Mouse (Mus musculus) left cerebral cortex, postnatal 25 days (tissue): ENCODE measurements around the gene Myo1e. TPM values are rescaled to one million over a fixed set of nuclear protein-coding genes. Genes with fewer than 3 reads are reported as not detected.

Experiments used
- DNase-seq, 2 experiments: peaks; one replicate each; pipeline ENCODE4 v3.0.0; 2022; ENCODE audit warnings: low spot score in 2 of 2, mixed read lengths in 1 of 2
- intact Hi-C: fragments of 180-260 bp; cut with DNase I; formaldehyde crosslinking; loops from one replicate; pipeline ENCODE4 v1.15.1; 2025
- total RNA-seq, 2 experiments: library from RNA; stranded (reverse); gene quantifications; 2 replicates each; pipeline ENCODE4 v1.2.3; 2021

The Myo1e gene
- total RNA-seq, 2 experiments from 2014 or later, result 13.5 to 14.7 TPM

GRCm38 (mm10) chr9:70391042-70391441 is 183.9 kb downstream of the Myo1e start:
- intact Hi-C loops, result loop anchor here (5.0 to 10.0 kb wide), 2 partner anchors 184 to 376 kb away; partner anchors contain the start of genes Gtf2a2 and Myo1e
- no peak for DNase-seq

GRCm38 (mm10) chr9:70391660-70392562 is 184.8 kb downstream of the Myo1e start:
- DNase-seq, result no peak
- intact Hi-C loops, result loop anchor here (2.0 to 10.0 kb wide), 3 partner anchors 185 to 377 kb away; partner anchors contain the start of genes Gtf2a2 and Myo1e

- peak; percentile 50 to 61 for DNase-seq
- intact Hi-C loops, result loop anchor here (2.0 to 10.0 kb wide), 3 partner anchors 185 to 378 kb away; partner anchors contain the start of genes Gtf2a2 and Myo1e
Measured at GRCm38 (mm10) chr9:70392563-70392907, 185.4 kb downstream of the Myo1e start.

GRCm38 (mm10) chr9:70395617-70396016 is 188.5 kb downstream of the Myo1e start:
- peak in 1 of 2 experiments; percentile 26 for DNase-seq
- intact Hi-C loops, result loop anchor here (10.0 kb wide), 1 partner anchor 381 kb away; the partner anchor contains the start of gene Gtf2a2

- intact Hi-C loops, result loop anchor here (10.0 kb wide), 1 partner anchor 381 kb away; the partner anchor contains the start of gene Gtf2a2
- no peak for DNase-seq
Measured at GRCm38 (mm10) chr9:70396083-70396482, 188.9 kb downstream of the Myo1e start.

- intact Hi-C loops, result loop anchor here (10.0 kb wide), 1 partner anchor 693 kb away; no protein-coding TSS in a partner anchor
- peak; percentile 49 to 71 for DNase-seq
Measured at GRCm38 (mm10) chr9:70401937-70402539, 194.9 kb downstream of the Myo1e start.

- intact Hi-C loops, result loop anchor here (10.0 kb wide), 1 partner anchor 688 kb away; no protein-coding TSS in a partner anchor
- DNase-seq, result no peak
Measured at GRCm38 (mm10) chr9:70406596-70406995, 199.4 kb downstream of the Myo1e start.

GRCm38 (mm10) chr9:70408791-70409190 is 201.6 kb downstream of the Myo1e start:
- intact Hi-C loops, result loop anchor here (10.0 kb wide), 1 partner anchor 686 kb away; no protein-coding TSS in a partner anchor
- DNase-seq, result peak in 1 of 2 experiments; percentile 27

GRCm38 (mm10) chr9:70409743-70410142 is 202.6 kb downstream of the Myo1e start:
- intact Hi-C loops, result loop anchor here (10.0 kb wide), 1 partner anchor 685 kb away; no protein-coding TSS in a partner anchor
- peak in 1 of 2 experiments; percentile 55 for DNase-seq

- intact Hi-C loops, result no loop called here
Measured at GRCm38 (mm10) chr9:70410668-70411067, 203.5 kb downstream of the Myo1e start.

GRCm38 (mm10) chr9:70413038-70413437 is 205.9 kb downstream of the Myo1e start:
- intact Hi-C loops, result no loop called here
- DNase-seq, result no peak

More at GRCm38 (mm10) chr9:70410668-70411067, 203.5 kb downstream of the Myo1e start:
- no peak for DNase-seq

GRCm38 (mm10) chr9:70416412-70416811 is 209.3 kb downstream of the Myo1e start:
- DNase-seq, result no peak
- intact Hi-C loops, result no loop called here

- intact Hi-C loops, result no loop called here
- peak; percentile 87 to 90 for DNase-seq
Measured at GRCm38 (mm10) chr9:70421257-70422056, 214.3 kb downstream of the Myo1e start, which contains the start of gene Ccnb2. Gene Ccnb2, minus strand, starts transcription at chr9:70421547.

- DNase-seq, result no peak
- intact Hi-C loops, result no loop called here
Measured at GRCm38 (mm10) chr9:70422661-70423060, 215.5 kb downstream of the Myo1e start.

GRCm38 (mm10) chr9:70439959-70440358 is 232.8 kb downstream of the Myo1e start:
- no peak for DNase-seq
- intact Hi-C loops, result no loop called here

GRCm38 (mm10) chr9:70449072-70449471 is 241.9 kb downstream of the Myo1e start:
- DNase-seq, result no peak
- intact Hi-C loops, result no loop called here
